13 mouse cellular contexts compared by ENCODE assay signal in genomic region chr1:155023324-155023723, GRCm38 (mm10).
"Had no signal": no experiment of that assay in that cellular context is flagged by ENCODE, and none has a peak within 500 bp of the region (broad histone marks: within the 10 kb centered on the region; RNA-seq: fewer than 3 reads in every experiment).

No protein-coding gene starts in this region.

- DNase-seq: kidney, adult 8-10 months; kidney, postnatal 36 days; layer of hippocampus, adult 9-11 months; layer of hippocampus, postnatal 36 days; liver; liver, embryonic 13.5 days; lung, adult 18-20 months; lung, postnatal 4 days; thymus, postnatal 4 days had no signal

- H3K36me3 ChIP-seq: limb, embryonic 12.5 days; liver, embryonic 13.5 days; midbrain, embryonic 10.5 days had no signal

- ATAC-seq: intestine, postnatal 0 days had no signal

- H3K9ac ChIP-seq: limb, embryonic 12.5 days; liver, embryonic 13.5 days had no signal

- H3K9me3 ChIP-seq: limb, embryonic 12.5 days; liver, embryonic 13.5 days; midbrain, embryonic 10.5 days had no signal

- H3K27ac ChIP-seq: limb, embryonic 12.5 days; liver, embryonic 13.5 days; midbrain, embryonic 10.5 days; stomach, postnatal 0 days had no signal

- H3K4me2 ChIP-seq: limb, embryonic 12.5 days; liver, embryonic 13.5 days had no signal

- H3K4me3 ChIP-seq: limb, embryonic 12.5 days; liver, embryonic 13.5 days; midbrain, embryonic 10.5 days had no signal
